Mouse (Mus musculus): ENCODE results near the gene Marc1. TPM values are rescaled to one million over a fixed set of nuclear protein-coding genes. Genes with fewer than 3 reads are reported as not detected.

The Marc1 gene
- polyA plus RNA-seq, 1 experiment from 2014 or later: 0.15 TPM

DNA sequence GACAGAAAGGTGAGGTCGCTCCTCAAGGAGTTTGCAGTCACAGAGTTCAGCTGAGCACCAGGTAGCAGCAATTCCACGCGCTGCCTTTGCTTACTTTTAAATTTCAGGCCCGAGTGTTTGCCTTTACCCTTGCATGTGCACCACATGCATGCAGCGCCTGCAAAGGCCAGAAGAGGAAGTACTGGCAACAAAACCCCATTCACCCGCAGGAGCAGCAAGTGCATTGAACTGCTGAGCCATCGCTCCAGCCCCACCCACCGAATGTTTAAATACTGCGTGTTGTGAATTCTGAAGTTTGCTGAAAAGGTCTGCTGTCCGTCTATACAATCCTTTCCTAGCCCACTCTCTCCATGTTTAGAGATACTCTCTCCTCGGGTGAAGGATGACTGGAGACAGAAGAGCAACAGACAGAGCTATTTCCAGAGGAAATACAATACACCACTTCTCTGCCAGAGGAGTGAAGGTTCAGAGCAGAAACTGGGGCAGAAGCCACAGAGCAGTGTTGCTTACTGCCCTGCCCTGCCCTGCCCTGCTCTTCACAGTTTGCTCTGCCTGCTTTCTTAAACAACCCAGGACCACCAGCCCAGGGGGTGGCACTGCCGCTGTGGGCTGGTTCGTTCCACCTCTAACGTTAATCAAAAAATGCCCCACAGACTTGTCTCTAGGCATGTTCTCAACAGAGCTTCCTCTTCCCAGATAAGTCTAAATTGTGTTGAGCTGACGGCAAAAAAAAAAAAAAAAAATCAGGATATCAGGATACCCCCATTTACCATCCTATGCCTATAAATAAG, 3.3 kb downstream of the Marc1 start:
- Histone ChIP-seq H3K9ac (ENCODE audit: low read depth, low read length) (no peak overlapping the region), H3K4me3 (ENCODE audit: low read depth, low read length) (no peak overlapping the region), H3K36me3 (ENCODE audit: control insufficient read depth, insufficient read depth, low read length) (no peaks in the 10 kb centered on the region), H3K27me3 (ENCODE audit: control insufficient read depth, insufficient read depth, low read depth, low read length) (no peaks in the 10 kb centered on the region; the same call in 1 of the 2 replicates), H3K4me1 (ENCODE audit: control insufficient read depth, insufficient read depth, low read length) (peaks cover 9% of the 10 kb centered on the region; the same call in 1 of the 2 replicates), H3K4me2 (ENCODE audit: low read length) (no peak overlapping the region), H3K9me3 (replicated peaks; ENCODE audit: control insufficient read depth, low read length, poor library complexity, severe bottlenecking) (no peaks in the 10 kb centered on the region), H3K27ac (ENCODE audit: low read length) (no peak overlapping the region)
- 71% methylated on average over 15 of the region's 15 CpGs for WGBS
- no peak for ATAC-seq

DNA sequence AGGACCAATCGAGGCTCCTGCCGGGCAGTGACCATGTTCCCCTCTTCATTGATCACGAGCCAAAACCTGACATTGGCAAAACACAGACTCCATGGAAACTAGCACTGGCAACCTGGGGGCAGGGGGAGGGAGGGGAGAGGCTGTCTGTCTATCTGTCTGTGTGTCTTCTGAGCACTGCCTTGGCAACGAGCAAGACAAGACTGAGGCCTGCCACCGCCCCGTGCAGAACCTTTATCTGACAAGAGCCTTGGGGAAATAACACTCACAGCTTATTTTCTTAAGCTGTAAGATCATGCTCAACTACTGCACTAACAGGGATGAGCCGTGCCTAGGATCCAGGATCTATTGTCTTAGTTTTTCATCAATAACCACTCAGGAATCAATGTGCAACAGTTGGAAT, 4.0 kb downstream of the Marc1 start:
- H3K9me3 ChIP-seq (replicated peaks; ENCODE audit: control insufficient read depth, low read length, poor library complexity, severe bottlenecking): no peaks in the 10 kb centered on the region
- ATAC-seq: no peak
- H3K36me3 ChIP-seq (ENCODE audit: control insufficient read depth, insufficient read depth, low read length): no peaks in the 10 kb centered on the region
- no peaks in the 10 kb centered on the region; the same call in 1 of the 2 replicates for H3K27me3 ChIP-seq (ENCODE audit: control insufficient read depth, insufficient read depth, low read depth, low read length)
- peaks cover 9% of the 10 kb centered on the region; the same call in 1 of the 2 replicates for H3K4me1 ChIP-seq (ENCODE audit: control insufficient read depth, insufficient read depth, low read length)
- H3K4me2 ChIP-seq (ENCODE audit: low read length): no peak overlapping the region
- no peak overlapping the region for H3K4me3 ChIP-seq (ENCODE audit: low read depth, low read length)
- no peak overlapping the region for H3K9ac ChIP-seq (ENCODE audit: low read depth, low read length)
- H3K27ac ChIP-seq (ENCODE audit: low read length): no peak overlapping the region
- 75% methylated on average over 7 of the region's 7 CpGs for WGBS

- Histone ChIP-seq H3K27me3 (ENCODE audit: control insufficient read depth, insufficient read depth, low read depth, low read length) (no peaks in the 10 kb centered on the region; the same call in 1 of the 2 replicates), H3K4me2 (ENCODE audit: low read length) (no peak overlapping the region), H3K4me1 (ENCODE audit: control insufficient read depth, insufficient read depth, low read length) (peaks cover 5% of the 10 kb centered on the region; the same call in 1 of the 2 replicates), H3K9me3 (replicated peaks; ENCODE audit: control insufficient read depth, low read length, poor library complexity, severe bottlenecking) (peaks cover 2% of the 10 kb centered on the region; the same call in 1 of the 2 replicates), H3K27ac (ENCODE audit: low read length) (no peak overlapping the region), H3K9ac (ENCODE audit: low read depth, low read length) (no peak overlapping the region), H3K36me3 (ENCODE audit: control insufficient read depth, insufficient read depth, low read length) (no peaks in the 10 kb centered on the region), H3K4me3 (ENCODE audit: low read depth, low read length) (no peak overlapping the region)
- WGBS: 93% methylated on average over 4 of the region's 4 CpGs
- no peak for ATAC-seq
Measured at GRCm38 (mm10) chr1:184805749-184806148, 5.4 kb downstream of the Marc1 start.

DNA sequence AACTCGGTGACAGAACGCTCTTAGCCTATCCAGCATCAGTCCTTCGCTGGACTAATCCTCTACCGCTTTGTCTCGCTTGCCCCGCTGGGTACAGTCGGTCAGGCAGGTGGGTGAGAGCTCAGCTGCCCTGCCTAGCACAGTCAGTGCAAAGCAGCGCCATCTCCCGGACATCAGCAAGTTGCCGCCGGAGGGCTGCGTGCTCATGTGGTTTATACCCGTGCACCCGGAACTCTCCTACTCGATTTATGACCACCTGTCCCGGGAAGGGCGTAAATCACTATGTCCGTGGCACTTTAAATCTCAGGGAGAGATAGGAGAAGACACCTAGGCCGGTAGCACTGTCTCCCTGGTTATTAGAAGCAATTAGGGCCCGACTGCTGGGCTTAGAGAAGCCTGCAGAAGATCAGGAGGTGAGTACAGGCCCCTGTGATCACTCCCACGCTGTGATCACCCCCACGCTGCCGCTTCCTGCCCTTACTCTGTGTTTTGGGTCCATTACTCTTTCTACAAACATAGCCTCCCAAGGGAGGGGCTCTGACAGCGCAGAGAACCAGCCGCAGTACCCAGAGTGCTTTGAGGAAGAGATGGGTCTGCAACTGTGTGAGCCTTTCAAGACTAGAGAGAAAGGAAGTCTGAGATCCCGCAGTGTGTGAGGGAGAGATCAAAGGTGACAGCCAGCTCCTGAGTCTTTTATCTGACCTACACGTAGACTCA, 17.8 kb downstream of the Marc1 start:
- 19% methylated on average over 27 of the region's 27 CpGs for WGBS
- Histone ChIP-seq H3K4me2 (ENCODE audit: low read length) (peak overlapping the region; percentile 20), H3K27ac (ENCODE audit: low read length) (no peak overlapping the region), H3K4me3 (ENCODE audit: low read depth, low read length) (no peak overlapping the region), H3K4me1 (ENCODE audit: control insufficient read depth, insufficient read depth, low read length) (peaks cover 2% of the 10 kb centered on the region; the same call in 1 of the 2 replicates), H3K9ac (ENCODE audit: low read depth, low read length) (0 out of 2 replicates have a peak overlapping the region, but pooled peaks have one; percentile 7), H3K36me3 (ENCODE audit: control insufficient read depth, insufficient read depth, low read length) (no peaks in the 10 kb centered on the region), H3K27me3 (ENCODE audit: control insufficient read depth, insufficient read depth, low read depth, low read length) (no peaks in the 10 kb centered on the region), H3K9me3 (replicated peaks; ENCODE audit: control insufficient read depth, low read length, poor library complexity, severe bottlenecking) (no peaks in the 10 kb centered on the region)
- peak; percentile 39; the same call in 1 of the 2 replicates for ATAC-seq

DNA sequence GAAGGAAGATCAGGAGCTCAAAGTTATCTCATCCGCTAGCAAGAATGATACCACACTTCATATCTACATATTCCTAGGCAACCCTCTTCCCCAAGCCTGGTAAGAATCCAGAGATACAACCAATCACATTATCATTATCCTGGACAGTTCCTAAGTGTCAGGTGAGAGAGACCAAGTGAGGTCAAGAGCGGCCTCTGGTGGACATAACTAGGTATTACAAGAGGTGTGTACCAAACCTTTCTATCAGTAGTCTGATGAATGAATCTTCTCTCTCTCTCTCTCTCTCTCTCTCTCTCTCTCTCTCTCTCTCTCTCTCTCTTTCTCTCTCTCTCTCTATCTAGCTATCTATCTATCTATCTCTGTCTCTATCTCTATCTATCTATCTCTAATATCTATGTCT, 20.0 kb downstream of the Marc1 start:
- Histone ChIP-seq H3K9me3 (replicated peaks; ENCODE audit: control insufficient read depth, low read length, poor library complexity, severe bottlenecking) (no peaks in the 10 kb centered on the region), H3K27ac (ENCODE audit: low read length) (no peak overlapping the region), H3K4me2 (ENCODE audit: low read length) (no peak overlapping the region), H3K9ac (ENCODE audit: low read depth, low read length) (no peak overlapping the region), H3K36me3 (ENCODE audit: control insufficient read depth, insufficient read depth, low read length) (no peaks in the 10 kb centered on the region), H3K4me3 (ENCODE audit: low read depth, low read length) (no peak overlapping the region), H3K27me3 (ENCODE audit: control insufficient read depth, insufficient read depth, low read depth, low read length) (no peaks in the 10 kb centered on the region), H3K4me1 (ENCODE audit: control insufficient read depth, insufficient read depth, low read length) (peaks cover 2% of the 10 kb centered on the region; the same call in 1 of the 2 replicates)
- ATAC-seq: no peak
- 11% methylated on average over 2 of the region's 2 CpGs for WGBS

GRCm38 (mm10) chr1:184786376-184787151, 24.5 kb downstream of the Marc1 start:
- WGBS: 69% methylated on average over 13 of the region's 13 CpGs
- Histone ChIP-seq H3K4me2 (ENCODE audit: low read length) (no peak overlapping the region), H3K4me1 (ENCODE audit: control insufficient read depth, insufficient read depth, low read length) (no peaks in the 10 kb centered on the region), H3K9me3 (replicated peaks; ENCODE audit: control insufficient read depth, low read length, poor library complexity, severe bottlenecking) (no peaks in the 10 kb centered on the region), H3K27me3 (ENCODE audit: control insufficient read depth, insufficient read depth, low read depth, low read length) (no peaks in the 10 kb centered on the region), H3K4me3 (ENCODE audit: low read depth, low read length) (no peak overlapping the region), H3K36me3 (ENCODE audit: control insufficient read depth, insufficient read depth, low read length) (no peaks in the 10 kb centered on the region), H3K9ac (ENCODE audit: low read depth, low read length) (no peak overlapping the region), H3K27ac (ENCODE audit: low read length) (no peak overlapping the region)
- ATAC-seq: no peak

DNA sequence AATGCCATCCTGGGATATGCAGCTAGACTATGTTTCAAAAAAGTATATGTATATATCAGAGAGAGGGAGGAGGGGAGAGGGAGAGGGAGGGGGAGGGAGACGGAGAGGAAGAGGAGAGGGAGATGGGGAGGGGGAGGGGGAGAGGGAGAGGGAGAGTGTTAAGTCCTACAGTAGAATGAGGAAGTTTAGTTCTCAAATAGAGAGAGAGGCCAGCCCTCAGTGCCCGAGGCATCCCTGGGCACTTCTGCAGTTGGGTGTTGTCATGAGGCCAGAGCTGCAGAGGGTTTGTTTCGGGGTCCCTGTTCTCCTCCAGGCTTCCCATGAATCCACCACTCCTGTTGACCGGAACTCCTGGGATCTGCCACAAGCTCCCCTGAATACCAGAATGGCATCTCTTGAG, 27.5 kb downstream of the Marc1 start:
- H3K36me3 ChIP-seq (ENCODE audit: control insufficient read depth, insufficient read depth, low read length): no peaks in the 10 kb centered on the region
- no peak overlapping the region for H3K27ac ChIP-seq (ENCODE audit: low read length)
- 87% methylated on average over 4 of the region's 4 CpGs for WGBS
- no peak overlapping the region for H3K4me3 ChIP-seq (ENCODE audit: low read depth, low read length)
- no peaks in the 10 kb centered on the region for H3K27me3 ChIP-seq (ENCODE audit: control insufficient read depth, insufficient read depth, low read depth, low read length)
- H3K4me1 ChIP-seq (ENCODE audit: control insufficient read depth, insufficient read depth, low read length): no peaks in the 10 kb centered on the region
- no peak overlapping the region for H3K9ac ChIP-seq (ENCODE audit: low read depth, low read length)
- ATAC-seq: no peak
- no peak overlapping the region for H3K4me2 ChIP-seq (ENCODE audit: low read length)
- H3K9me3 ChIP-seq (replicated peaks; ENCODE audit: control insufficient read depth, low read length, poor library complexity, severe bottlenecking): no peaks in the 10 kb centered on the region

DNA sequence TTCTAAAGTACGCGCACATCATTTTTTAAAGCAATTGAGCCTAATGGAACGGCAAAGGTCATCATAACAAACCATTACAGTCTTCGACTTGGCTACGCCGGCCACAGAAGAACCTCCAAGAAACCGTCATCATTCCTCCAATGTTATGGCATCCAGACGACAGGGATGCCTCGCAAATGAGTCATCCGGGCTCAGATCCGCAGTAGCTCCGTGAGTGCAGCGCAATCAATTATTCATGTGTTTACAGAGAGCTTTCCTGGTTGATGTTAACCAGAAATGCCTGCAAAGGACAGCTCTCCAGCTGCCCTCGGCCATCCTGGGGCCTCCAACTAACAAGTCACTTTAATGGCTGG, 29.0 kb downstream of the Marc1 start:
- H3K9ac ChIP-seq (ENCODE audit: low read depth, low read length): no peak overlapping the region
- no peaks in the 10 kb centered on the region for H3K27me3 ChIP-seq (ENCODE audit: control insufficient read depth, insufficient read depth, low read depth, low read length)
- no peak for ATAC-seq
- WGBS: 84% methylated on average over 14 of the region's 14 CpGs
- H3K4me3 ChIP-seq (ENCODE audit: low read depth, low read length): no peak overlapping the region
- H3K9me3 ChIP-seq (replicated peaks; ENCODE audit: control insufficient read depth, low read length, poor library complexity, severe bottlenecking): no peaks in the 10 kb centered on the region
- H3K4me1 ChIP-seq (ENCODE audit: control insufficient read depth, insufficient read depth, low read length): no peaks in the 10 kb centered on the region
- H3K4me2 ChIP-seq (ENCODE audit: low read length): no peak overlapping the region
- no peaks in the 10 kb centered on the region for H3K36me3 ChIP-seq (ENCODE audit: control insufficient read depth, insufficient read depth, low read length)
- no peak overlapping the region for H3K27ac ChIP-seq (ENCODE audit: low read length)
